Mouse (Mus musculus) lung, postnatal 0 days (tissue): ENCODE results near the gene Gm20532. TPM values are rescaled to one million over a fixed set of nuclear protein-coding genes. Genes with fewer than 3 reads are reported as not detected.
A peak's percentile ranks its signal among the peaks of the same experiment; 100 is the strongest.

Experiments used
- ATAC-seq: fragments of 200-750 bp; cut with Nextera tagmentation; 2 replicates; pipeline ENCODE4 v1.8.0; 2017; ENCODE audit warnings: moderate library complexity
- DNase-seq: peaks from one replicate; pipeline ENCODE4 v3.0.0-alpha.2; 2016; ENCODE audit warnings: low spot score
- H3K27ac ChIP-seq: fragments of 300-500 bp; sonication (generic); 2 replicates; pipeline ENCODE4 v1.5.1; 2014; ENCODE audit warnings: antibody characterized with exemption, mild to moderate bottlenecking, low read length, mixed read lengths
- H3K27me3 ChIP-seq: fragments of 300-500 bp; sonication (generic); replicated peaks from 2 replicates; pipeline ENCODE4 v1.6.1; 2014; ENCODE audit warnings: low read length, mixed read lengths; ENCODE audit not compliant: insufficient read depth
- H3K36me3 ChIP-seq: fragments of 300-500 bp; sonication (generic); 2 replicates; pipeline ENCODE4 v1.6.1; 2014; ENCODE audit warnings: low read length, mixed read lengths; ENCODE audit not compliant: insufficient read depth
- H3K4me1 ChIP-seq: fragments of 300-500 bp; sonication (generic); 2 replicates; pipeline ENCODE4 v1.6.1; 2014; ENCODE audit warnings: antibody characterized with exemption, low read depth, low read length, mixed read lengths; ENCODE audit not compliant: insufficient read depth
- H3K4me2 ChIP-seq: fragments of 300-500 bp; sonication (generic); replicated peaks from 2 replicates; pipeline ENCODE4 v1.6.1; 2014; ENCODE audit warnings: low read depth, mild to moderate bottlenecking, low read length, moderate library complexity, mixed read lengths
- H3K4me3 ChIP-seq: fragments of 300-500 bp; sonication (generic); 2 replicates; pipeline ENCODE4 v1.5.1; 2014; ENCODE audit warnings: low read depth, low read length
- H3K9ac ChIP-seq: fragments of 300-500 bp; sonication (generic); replicated peaks from 2 replicates; pipeline ENCODE4 v1.6.1; 2014; ENCODE audit warnings: low read depth, mild to moderate bottlenecking
- H3K9me3 ChIP-seq: fragments of 300-500 bp; sonication (generic); 2 replicates; pipeline ENCODE4 v1.6.1; 2016; ENCODE audit warnings: low read length, mixed read lengths
- CTCF ChIP-seq: IDR thresholded peaks from 2 replicates; pipeline ENCODE4 v1.5.1; 2016; ENCODE audit warnings: antibody characterized with exemption, mild to moderate bottlenecking
- EP300 ChIP-seq: IDR thresholded peaks from 2 replicates; pipeline ENCODE4 v1.6.1; 2016; ENCODE audit warnings: antibody characterized with exemption, mild to moderate bottlenecking, control low read depth
- WGBS: fragments of 180-500 bp; shearing (Covaris S2); extraction: QIAGEN DNeasy Blood & Tissue Kit; methylation state at CpG from one replicate; pipeline ENCODE4 v1.1.7; 2014; 5-methylcytosine and 5-hydroxymethylcytosine counted together
- polyA plus RNA-seq: library from polyadenylated mRNA; unstranded; fragments of >200 nt; fragmentation: Nextera tagmentation; extraction: Ambion mirVana; gene quantifications from 2 replicates; pipeline ENCODE4 v1.2.1, GENCODE M21; 2015

Gm20532 gene
- polyA plus RNA-seq, 1 experiment from 2014 or later, result not detected

GRCm38 (mm10) chr2:26589284-26589683, 2.8 kb downstream of the Gm20532 start:
- Histone ChIP-seq H3K4me2 (peak overlapping the region; percentile 74), H3K36me3 (peaks cover 19% of the 10 kb centered on the region), H3K27me3 (no peaks in the 10 kb centered on the region), H3K9me3 (no peaks in the 10 kb centered on the region), H3K4me3 (peak overlapping the region; percentile 58), H3K4me1 (peaks cover 6% of the 10 kb centered on the region; the same call in 1 of the 2 replicates), H3K9ac (peak overlapping the region; percentile 79), H3K27ac (peak overlapping the region; percentile 91)
- WGBS, result 77% methylated on average over 10 of the region's 10 CpGs
- ATAC-seq (no peak), DNase-seq (no peak)
- TF ChIP-seq CTCF, result no peak
- no peak for TF ChIP-seq EP300

- ATAC-seq, result no peak
- Histone ChIP-seq H3K4me1 (peaks cover 6% of the 10 kb centered on the region; the same call in 1 of the 2 replicates), H3K4me2 (peak overlapping the region; percentile 74), H3K9ac (peak overlapping the region; percentile 79), H3K27ac (peak overlapping the region; percentile 91; the same call in 1 of the 2 replicates), H3K36me3 (peaks cover 28% of the 10 kb centered on the region), H3K9me3 (no peaks in the 10 kb centered on the region), H3K4me3 (peak overlapping the region; percentile 58), H3K27me3 (no peaks in the 10 kb centered on the region)
- WGBS, result 82% methylated on average over 7 of the region's 7 CpGs
- TF ChIP-seq EP300, result no peak
- TF ChIP-seq CTCF, result no peak
- no peak for DNase-seq
These were observed 3.8 kb downstream of the Gm20532 start for GRCm38 (mm10) chr2:26590282-26590681.

GRCm38 (mm10) chr2:26590962-26591361, 4.5 kb downstream of the Gm20532 start:
- no peak for ATAC-seq
- TF ChIP-seq EP300, result no peak
- Histone ChIP-seq H3K36me3 (peaks cover 28% of the 10 kb centered on the region), H3K9ac (peak overlapping the region; percentile 79), H3K9me3 (no peaks in the 10 kb centered on the region), H3K4me1 (peaks cover 6% of the 10 kb centered on the region; the same call in 1 of the 2 replicates), H3K27ac (peak overlapping the region; percentile 91; the same call in 1 of the 2 replicates), H3K4me3 (peak overlapping the region; percentile 58), H3K27me3 (no peaks in the 10 kb centered on the region), H3K4me2 (peak overlapping the region; percentile 74)
- no peak for DNase-seq
- WGBS, result 61% methylated on average over 7 of the region's 7 CpGs

GRCm38 (mm10) chr2:26591416-26591815, 5.0 kb downstream of the Gm20532 start:
- Histone ChIP-seq H3K9me3 (no peaks in the 10 kb centered on the region), H3K9ac (peak overlapping the region; percentile 79), H3K4me2 (peak overlapping the region; percentile 74), H3K27me3 (no peaks in the 10 kb centered on the region), H3K4me1 (peaks cover 6% of the 10 kb centered on the region; the same call in 1 of the 2 replicates), H3K36me3 (peaks cover 28% of the 10 kb centered on the region), H3K4me3 (peak overlapping the region; percentile 58; the same call in 1 of the 2 replicates), H3K27ac (peak overlapping the region; percentile 91; the same call in 1 of the 2 replicates)
- no peak for ATAC-seq
- no peak for DNase-seq
- WGBS, result 62% methylated on average over 12 of the region's 12 CpGs
- TF ChIP-seq EP300, result no peak

GRCm38 (mm10) chr2:26593211-26594021, 7.0 kb downstream of the Gm20532 start:
- WGBS, result 72% methylated on average over 9 of the region's 9 CpGs
- Histone ChIP-seq H3K9me3 (no peaks in the 10 kb centered on the region), H3K4me3 (no peak overlapping the region), H3K4me1 (peaks cover 6% of the 10 kb centered on the region), H3K27me3 (no peaks in the 10 kb centered on the region), H3K27ac (no peak overlapping the region), H3K4me2 (no peak overlapping the region), H3K9ac (no peak overlapping the region), H3K36me3 (peaks cover 28% of the 10 kb centered on the region)
- TF ChIP-seq CTCF (no peak), EP300 (no peak)
- DNase-seq (no peak), ATAC-seq (peak; percentile 3)

GRCm38 (mm10) chr2:26594022-26594346, 7.5 kb downstream of the Gm20532 start:
- Histone ChIP-seq H3K9me3 (no peaks in the 10 kb centered on the region), H3K4me3 (no peak overlapping the region), H3K9ac (no peak overlapping the region), H3K4me2 (no peak overlapping the region), H3K36me3 (peaks cover 28% of the 10 kb centered on the region), H3K4me1 (peaks cover 6% of the 10 kb centered on the region), H3K27me3 (no peaks in the 10 kb centered on the region), H3K27ac (no peak overlapping the region)
- peak; percentile 41 for ATAC-seq
- 35% methylated on average over 9 of the region's 9 CpGs for WGBS
- peak; percentile 71 for DNase-seq
- TF ChIP-seq CTCF, result peak; percentile 69
- 0 out of 2 replicates have a peak, but pooled peaks have one; percentile 6 for TF ChIP-seq EP300
